Mouse (Mus musculus) ES-Bruce4 (cell line): ENCODE measurements around the gene Hist1h3f.

Source experiments
- CTCF ChIP-seq: IDR thresholded peaks from one replicate; pipeline ENCODE4 v1.8.1; 2011; ENCODE audit warnings: low read depth, low read length
- EP300 ChIP-seq: IDR thresholded peaks from 2 replicates; pipeline ENCODE4 v1.6.1; 2011; ENCODE audit warnings: low read depth, low read length; ENCODE audit not compliant: insufficient read depth
- POLR2A ChIP-seq: IDR thresholded peaks from one replicate; pipeline ENCODE4 v1.8.1; 2011; ENCODE audit warnings: low read length; ENCODE audit not compliant: insufficient read depth

DNA sequence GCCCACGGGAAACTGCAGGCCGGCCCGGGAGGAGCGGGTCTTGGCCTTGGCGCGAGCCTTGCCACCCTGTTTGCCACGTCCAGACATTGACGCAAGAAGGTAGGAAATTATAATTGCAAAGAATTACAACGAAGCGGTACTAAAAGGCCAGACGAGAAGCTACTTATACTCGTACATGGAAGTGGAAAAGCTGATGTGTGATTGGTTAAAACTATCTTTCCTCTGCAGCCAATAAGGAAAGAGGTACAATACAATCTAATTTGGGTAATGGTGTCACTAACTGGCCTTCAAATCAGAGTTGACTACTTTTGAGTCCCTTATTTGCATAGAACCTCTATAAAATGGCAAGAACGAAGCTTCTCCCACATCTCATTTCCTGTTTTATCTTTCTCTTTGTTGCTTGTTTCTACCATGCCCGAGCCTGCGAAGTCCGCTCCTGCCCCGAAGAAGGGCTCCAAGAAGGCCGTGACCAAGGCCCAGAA lies 27.2 kb downstream of the Hist1h3f start, which contains the start of the genes Hist1h2ae and Hist1h2bg:
- TF ChIP-seq CTCF, result no peak
- no peak for TF ChIP-seq EP300
- TF ChIP-seq POLR2A, result no peak
